30 mouse cellular contexts compared by ENCODE assay signal in the genomic region with DNA sequence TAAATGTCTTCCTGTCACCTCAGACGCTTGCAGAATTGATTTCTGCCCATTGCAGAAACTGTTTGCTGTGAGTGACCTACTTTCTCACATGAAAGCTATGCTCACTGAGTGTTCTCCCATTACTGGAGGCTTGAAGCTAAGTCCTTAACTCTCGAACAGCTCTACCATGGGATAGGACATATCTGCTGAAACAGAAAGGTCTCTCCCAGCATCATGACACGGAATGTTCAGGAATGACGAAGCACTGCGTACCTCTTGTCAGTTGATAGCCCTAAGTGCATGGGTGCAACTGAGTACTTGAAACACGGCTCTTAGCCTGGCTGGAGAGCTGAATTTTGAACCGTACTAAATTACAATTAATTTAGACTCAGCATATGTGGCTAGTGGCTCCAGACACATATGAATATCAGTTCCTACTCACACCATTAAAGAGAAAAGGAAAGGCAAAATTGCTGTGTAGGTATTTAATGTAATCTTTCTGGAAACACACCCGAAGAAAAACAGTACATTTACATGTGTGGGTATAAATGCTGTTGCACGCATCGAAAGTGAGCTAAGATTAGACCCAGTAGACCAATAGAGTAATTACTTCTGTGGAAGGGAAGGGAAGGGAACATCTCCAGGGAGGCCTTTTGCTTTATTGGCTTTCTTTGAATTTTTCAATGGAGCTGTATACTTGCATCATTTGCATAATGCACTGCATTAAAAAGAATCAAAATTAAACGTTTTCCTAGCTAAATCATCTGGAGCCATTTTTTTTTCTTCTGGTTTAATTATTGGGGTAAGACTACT.
DNase-seq lines count a peak whose midpoint lies in the region; ATAC-seq lines count a peak whose summit lies in the region.
"Had no signal": no experiment of that assay in that cellular context is flagged by ENCODE, and none has a peak within 500 bp of the region (broad histone marks: within the 10 kb centered on the region; RNA-seq: fewer than 3 reads in every experiment).

No protein-coding gene starts in this region.

- H3K36me3 ChIP-seq in hindbrain, embryonic 14.5 days (replicated peaks; ENCODE audit: control insufficient read depth, insufficient read depth): no peaks in the 10 kb centered on the region
- H3K36me3 ChIP-seq in hindbrain, embryonic 11.5 days (ENCODE audit: control insufficient read depth, insufficient read depth, low read length): no peaks in the 10 kb centered on the region
- H3K36me3 ChIP-seq in midbrain, embryonic 16.5 days (ENCODE audit: control insufficient read depth, insufficient read depth, low read length): no peaks in the 10 kb centered on the region
- no peaks in the 10 kb centered on the region for H3K36me3 ChIP-seq in midbrain, embryonic 13.5 days
- H3K36me3 ChIP-seq in hindbrain, embryonic 16.5 days (ENCODE audit: control insufficient read depth, insufficient read depth, low read length): no peaks in the 10 kb centered on the region
- H3K36me3 ChIP-seq in neural tube, embryonic 14.5 days (ENCODE audit: control insufficient read depth, insufficient read depth, low read length): no peaks in the 10 kb centered on the region
- no peaks in the 10 kb centered on the region for H3K36me3 ChIP-seq in forebrain, embryonic 13.5 days (ENCODE audit: poor library complexity, severe bottlenecking)
- H3K36me3 ChIP-seq: embryonic facial prominence, embryonic 10.5 days; embryonic facial prominence, embryonic 15.5 days; forebrain, embryonic 12.5 days; heart, embryonic 13.5 days; limb, embryonic 12.5 days; liver, embryonic 15.5 days; midbrain, embryonic 12.5 days had no signal

- no peak overlapping the region for H3K4me3 ChIP-seq in hindbrain, embryonic 14.5 days (replicated peaks; ENCODE audit: low read length)
- H3K4me3 ChIP-seq in hindbrain, embryonic 11.5 days (ENCODE audit: low read depth, low read length): no peak overlapping the region
- H3K4me3 ChIP-seq in midbrain, embryonic 16.5 days (ENCODE audit: low read depth, low read length): no peak overlapping the region
- no peak overlapping the region for H3K4me3 ChIP-seq in midbrain, embryonic 13.5 days (replicated peaks)
- H3K4me3 ChIP-seq in hindbrain, embryonic 16.5 days (ENCODE audit: low read length): no peak overlapping the region
- no peak overlapping the region for H3K4me3 ChIP-seq in neural tube, embryonic 14.5 days (ENCODE audit: low read depth, low read length)
- H3K4me3 ChIP-seq in forebrain, embryonic 13.5 days: no peak overlapping the region
- H3K4me3 ChIP-seq: embryonic facial prominence, embryonic 10.5 days; embryonic facial prominence, embryonic 15.5 days; forebrain, embryonic 12.5 days; heart, adult 2 months; heart, embryonic 13.5 days; left cerebral cortex, adult 2 months; limb, embryonic 12.5 days; liver, embryonic 15.5 days; midbrain, embryonic 12.5 days; myocyte had no signal

- H3K9ac ChIP-seq in hindbrain, embryonic 14.5 days: no peak overlapping the region
- H3K9ac ChIP-seq in hindbrain, embryonic 11.5 days (ENCODE audit: low read depth, low read length): no peak overlapping the region
- H3K9ac ChIP-seq in midbrain, embryonic 16.5 days (ENCODE audit: low read depth, low read length): no peak overlapping the region
- H3K9ac ChIP-seq in midbrain, embryonic 13.5 days (replicated peaks): no peak overlapping the region
- H3K9ac ChIP-seq in hindbrain, embryonic 16.5 days (ENCODE audit: low read depth, low read length): no peak overlapping the region
- no peak overlapping the region for H3K9ac ChIP-seq in neural tube, embryonic 14.5 days (replicated peaks; ENCODE audit: low read depth, low read length)
- no peak overlapping the region for H3K9ac ChIP-seq in forebrain, embryonic 13.5 days
- H3K9ac ChIP-seq: embryonic facial prominence, embryonic 15.5 days; forebrain, embryonic 12.5 days; heart, embryonic 13.5 days; limb, embryonic 12.5 days; liver, embryonic 15.5 days; lung, embryonic 14.5 days; midbrain, embryonic 12.5 days had no signal

- H3K9me3 ChIP-seq in hindbrain, embryonic 14.5 days (ENCODE audit: control insufficient read depth, low read length): no peaks in the 10 kb centered on the region
- no peaks in the 10 kb centered on the region for H3K9me3 ChIP-seq in hindbrain, embryonic 11.5 days (ENCODE audit: control insufficient read depth, low read length)
- no peaks in the 10 kb centered on the region for H3K9me3 ChIP-seq in midbrain, embryonic 16.5 days (replicated peaks; ENCODE audit: control insufficient read depth, low read length, poor library complexity, severe bottlenecking)
- no peaks in the 10 kb centered on the region for H3K9me3 ChIP-seq in midbrain, embryonic 13.5 days
- no peaks in the 10 kb centered on the region for H3K9me3 ChIP-seq in hindbrain, embryonic 16.5 days (ENCODE audit: control insufficient read depth, low read length)
- H3K9me3 ChIP-seq in neural tube, embryonic 14.5 days (ENCODE audit: control insufficient read depth, low read length): no peaks in the 10 kb centered on the region
- H3K9me3 ChIP-seq in forebrain, embryonic 13.5 days (replicated peaks): no peaks in the 10 kb centered on the region
- H3K9me3 ChIP-seq: embryonic facial prominence, embryonic 10.5 days; embryonic facial prominence, embryonic 15.5 days; forebrain, embryonic 12.5 days; heart, embryonic 13.5 days; limb, embryonic 12.5 days; liver, embryonic 15.5 days; midbrain, embryonic 12.5 days had no signal

- H3K27me3 ChIP-seq in hindbrain, embryonic 14.5 days (ENCODE audit: control insufficient read depth, insufficient read depth, low read length): no peaks in the 10 kb centered on the region
- no peaks in the 10 kb centered on the region for H3K27me3 ChIP-seq in hindbrain, embryonic 11.5 days (ENCODE audit: control insufficient read depth, insufficient read depth, low read length)
- no peaks in the 10 kb centered on the region for H3K27me3 ChIP-seq in midbrain, embryonic 16.5 days (ENCODE audit: control insufficient read depth, insufficient read depth, low read depth, low read length)
- no peaks in the 10 kb centered on the region for H3K27me3 ChIP-seq in midbrain, embryonic 13.5 days
- H3K27me3 ChIP-seq in hindbrain, embryonic 16.5 days (replicated peaks; ENCODE audit: control insufficient read depth, insufficient read depth, low read length): peaks cover 3% of the 10 kb centered on the region; the same call in 1 of the 2 replicates
- no peaks in the 10 kb centered on the region for H3K27me3 ChIP-seq in neural tube, embryonic 14.5 days (ENCODE audit: control insufficient read depth, insufficient read depth, low read length)
- H3K27me3 ChIP-seq in forebrain, embryonic 13.5 days: no peaks in the 10 kb centered on the region
- H3K27me3 ChIP-seq: limb, embryonic 12.5 days; liver, embryonic 15.5 days; midbrain, embryonic 12.5 days had no signal

- 76% methylated on average over 11 of the region's 11 CpGs for WGBS in hindbrain, embryonic 14.5 days
- WGBS in hindbrain, embryonic 11.5 days: 90% methylated on average over 11 of the region's 11 CpGs
- whole genome bisulfite sequencing in midbrain, embryonic 16.5 days: 80% methylated on average over 11 of the region's 11 CpGs
- 79% methylated on average over 11 of the region's 11 CpGs for WGBS in midbrain, embryonic 13.5 days
- 73% methylated on average over 11 of the region's 11 CpGs for WGBS in hindbrain, embryonic 16.5 days
- WGBS in neural tube, embryonic 14.5 days: 67% methylated on average over 11 of the region's 11 CpGs
- WGBS in forebrain, embryonic 13.5 days: 88% methylated on average over 11 of the region's 11 CpGs

- DNase-seq in hindbrain, embryonic 14.5 days (ENCODE audit: low spot score): no peak
- no peak for DNase-seq in hindbrain, embryonic 11.5 days (ENCODE audit: low spot score)
- DNase-seq in layer of hippocampus, adult 9-10 months (ENCODE audit: low spot score): no peak
- DNase-seq: adrenal gland, postnatal 25 days; B cell, adult 2 months; cerebellum, adult 2 months; cerebellum, postnatal 25 days; gastrocnemius, postnatal 25 days; heart, adult 2 months; heart, postnatal 10 days; kidney, adult 9 months; kidney, postnatal 25 days; lung, embryonic 14.5 days; lung, postnatal 14 days; thymus, adult 2 months had no signal

- no peaks in the 10 kb centered on the region for H3K4me1 ChIP-seq in hindbrain, embryonic 14.5 days (replicated peaks; ENCODE audit: control insufficient read depth, insufficient read depth, low read length)
- H3K4me1 ChIP-seq in hindbrain, embryonic 11.5 days (replicated peaks; ENCODE audit: control insufficient read depth, insufficient read depth, low read length): no peaks in the 10 kb centered on the region
- no peaks in the 10 kb centered on the region for H3K4me1 ChIP-seq in midbrain, embryonic 16.5 days (ENCODE audit: control insufficient read depth, insufficient read depth, low read length)
- H3K4me1 ChIP-seq in midbrain, embryonic 13.5 days (replicated peaks): no peaks in the 10 kb centered on the region
- H3K4me1 ChIP-seq in hindbrain, embryonic 16.5 days (ENCODE audit: control insufficient read depth, insufficient read depth, low read depth, low read length): no peaks in the 10 kb centered on the region
- 0 out of 2 replicates have a peak, but pooled peaks cover 2% of the 10 kb centered on the region for H3K4me1 ChIP-seq in neural tube, embryonic 14.5 days (ENCODE audit: control insufficient read depth, insufficient read depth, low read length)
- no peaks in the 10 kb centered on the region for H3K4me1 ChIP-seq in forebrain, embryonic 13.5 days
- H3K4me1 ChIP-seq: embryonic facial prominence, embryonic 10.5 days; embryonic facial prominence, embryonic 15.5 days; forebrain, embryonic 12.5 days; heart, embryonic 13.5 days; limb, embryonic 12.5 days; midbrain, embryonic 12.5 days had no signal

- no peak overlapping the region for H3K4me2 ChIP-seq in hindbrain, embryonic 14.5 days (replicated peaks)
- no peak overlapping the region for H3K4me2 ChIP-seq in hindbrain, embryonic 11.5 days (replicated peaks; ENCODE audit: low read depth, low read length)
- H3K4me2 ChIP-seq in midbrain, embryonic 16.5 days (ENCODE audit: low read length): no peak overlapping the region
- H3K4me2 ChIP-seq in midbrain, embryonic 13.5 days (replicated peaks): no peak overlapping the region
- H3K4me2 ChIP-seq in hindbrain, embryonic 16.5 days (ENCODE audit: low read length): no peak overlapping the region
- H3K4me2 ChIP-seq in neural tube, embryonic 14.5 days (ENCODE audit: low read depth, low read length): no peak overlapping the region
- H3K4me2 ChIP-seq in forebrain, embryonic 13.5 days: no peak overlapping the region
- H3K4me2 ChIP-seq: embryonic facial prominence, embryonic 15.5 days; forebrain, embryonic 12.5 days; heart, embryonic 13.5 days; limb, embryonic 12.5 days; liver, embryonic 15.5 days; lung, embryonic 14.5 days; midbrain, embryonic 12.5 days had no signal

- ATAC-seq in hindbrain, embryonic 14.5 days (ENCODE audit: low FRiP score): peak; percentile 77
- no peak for ATAC-seq in hindbrain, embryonic 11.5 days (ENCODE audit: low FRiP score)
- ATAC-seq in midbrain, embryonic 16.5 days: peak; percentile 22; the same call in 1 of the 2 replicates
- ATAC-seq in midbrain, embryonic 13.5 days: no peak
- peak; percentile 79 for ATAC-seq in hindbrain, embryonic 16.5 days
- ATAC-seq in neural tube, embryonic 14.5 days (ENCODE audit: low read depth): peak; percentile 82
- ATAC-seq in forebrain, embryonic 13.5 days: no peak
- ATAC-seq: intestine, postnatal 0 days had no signal

- H3K27ac ChIP-seq in hindbrain, embryonic 14.5 days: no peak overlapping the region
- no peak overlapping the region for H3K27ac ChIP-seq in hindbrain, embryonic 11.5 days (ENCODE audit: low read depth, low read length)
- H3K27ac ChIP-seq in midbrain, embryonic 16.5 days (ENCODE audit: low read length): 0 out of 2 replicates have a peak overlapping the region, but pooled peaks have one; percentile 1
- no peak overlapping the region for H3K27ac ChIP-seq in midbrain, embryonic 13.5 days
- H3K27ac ChIP-seq in hindbrain, embryonic 16.5 days (ENCODE audit: low read depth, low read length): no peak overlapping the region
- no peak overlapping the region for H3K27ac ChIP-seq in neural tube, embryonic 14.5 days (ENCODE audit: low read depth, low read length)
- H3K27ac ChIP-seq in forebrain, embryonic 13.5 days: no peak overlapping the region
- H3K27ac ChIP-seq: embryonic facial prominence, embryonic 10.5 days; embryonic facial prominence, embryonic 15.5 days; forebrain, embryonic 12.5 days; heart, adult 2 months; heart, embryonic 13.5 days; left cerebral cortex, adult 2 months; limb, embryonic 12.5 days; liver, embryonic 15.5 days; midbrain, embryonic 12.5 days had no signal

Comparison
In these comparisons a context has a peak if more than half of its experiments do, and no peak if none do; other contexts are left out.
1. ATAC-seq: peak in hindbrain, embryonic 14.5 days (single experiment), midbrain, embryonic 16.5 days (single experiment), hindbrain, embryonic 16.5 days (single experiment) and neural tube, embryonic 14.5 days (single experiment); none in hindbrain, embryonic 11.5 days (single experiment), midbrain, embryonic 13.5 days (single experiment) and forebrain, embryonic 13.5 days (single experiment).